Mouse (Mus musculus): ENCODE data around the gene Kif6. TPM values are rescaled to one million over a fixed set of nuclear protein-coding genes. Genes with fewer than 3 reads are reported as not detected.

The Kif6 gene
- polyA plus RNA-seq, 1 experiment = not detected

GRCm38 (mm10) chr17:49690607-49691454 is 75.9 kb downstream of the Kif6 start:
- no peak overlapping the region for H3K4me3 ChIP-seq (replicated peaks)
- TF ChIP-seq FLI1 (IDR thresholded peaks at IDR 0.05; ENCODE audit: low read length) (no peak), GATA1 (IDR thresholded peaks at IDR 0.05; ENCODE audit: borderline replicate concordance, low read length) (no peak)
- H3K36me3 ChIP-seq (replicated peaks; ENCODE audit: low read length) = no peaks in the 10 kb centered on the region
- H3K4me1 ChIP-seq = no peaks in the 10 kb centered on the region
- no peaks in the 10 kb centered on the region for H3K27me3 ChIP-seq (replicated peaks)
- H3K9me3 ChIP-seq = peaks cover 18% of the 10 kb centered on the region

- TF ChIP-seq GATA1 (IDR thresholded peaks at IDR 0.05; ENCODE audit: borderline replicate concordance, low read length) (no peak), FLI1 (IDR thresholded peaks at IDR 0.05; ENCODE audit: low read length) (no peak)
Observed at GRCm38 (mm10) chr17:49691455-49691805, 76.5 kb downstream of the Kif6 start.

GRCm38 (mm10) chr17:49693206-49693605 is 78.3 kb downstream of the Kif6 start:
- TF ChIP-seq GATA1 (IDR thresholded peaks at IDR 0.05; ENCODE audit: borderline replicate concordance, low read length) = no peak
- no peak overlapping the region for H3K4me3 ChIP-seq (replicated peaks)
- H3K27me3 ChIP-seq (replicated peaks) = no peaks in the 10 kb centered on the region
- H3K36me3 ChIP-seq (replicated peaks; ENCODE audit: low read length) = no peaks in the 10 kb centered on the region
- H3K9me3 ChIP-seq = peaks cover 17% of the 10 kb centered on the region
- H3K4me1 ChIP-seq = no peaks in the 10 kb centered on the region

More at GRCm38 (mm10) chr17:49691455-49691805, 76.5 kb downstream of the Kif6 start:
- H3K27me3 ChIP-seq (replicated peaks) = no peaks in the 10 kb centered on the region
- no peaks in the 10 kb centered on the region for H3K36me3 ChIP-seq (replicated peaks; ENCODE audit: low read length)
- no peaks in the 10 kb centered on the region for H3K4me1 ChIP-seq
- H3K4me3 ChIP-seq (replicated peaks) = no peak overlapping the region
- H3K9me3 ChIP-seq = peaks cover 16% of the 10 kb centered on the region

- H3K27me3 ChIP-seq (replicated peaks) = no peaks in the 10 kb centered on the region
- H3K4me3 ChIP-seq (replicated peaks) = no peak overlapping the region
- no peaks in the 10 kb centered on the region for H3K36me3 ChIP-seq (replicated peaks; ENCODE audit: low read length)
- TF ChIP-seq GATA1 (IDR thresholded peaks at IDR 0.05; ENCODE audit: borderline replicate concordance, low read length) (no peak), FLI1 (IDR thresholded peaks at IDR 0.05; ENCODE audit: low read length) (no peak)
- H3K4me1 ChIP-seq = no peaks in the 10 kb centered on the region
- peaks cover 15% of the 10 kb centered on the region for H3K9me3 ChIP-seq
Observed at GRCm38 (mm10) chr17:49697220-49697619, 82.3 kb downstream of the Kif6 start.

- Histone ChIP-seq H3K9me3 (peaks cover 16% of the 10 kb centered on the region; the same call in 1 of the 2 replicates), H3K36me3 (replicated peaks; ENCODE audit: low read length) (no peaks in the 10 kb centered on the region), H3K4me3 (replicated peaks) (no peak overlapping the region), H3K27me3 (replicated peaks) (no peaks in the 10 kb centered on the region), H3K4me1 (no peaks in the 10 kb centered on the region)
- TF ChIP-seq GATA1 (IDR thresholded peaks at IDR 0.05; ENCODE audit: borderline replicate concordance, low read length) = no peak
- TF ChIP-seq FLI1 (IDR thresholded peaks at IDR 0.05; ENCODE audit: low read length) = no peak
Observed at GRCm38 (mm10) chr17:49703492-49704249, 88.7 kb downstream of the Kif6 start.

GRCm38 (mm10) chr17:49709192-49709591 is 94.3 kb downstream of the Kif6 start:
- no peaks in the 10 kb centered on the region for H3K36me3 ChIP-seq (replicated peaks; ENCODE audit: low read length)
- H3K9me3 ChIP-seq = peaks cover 39% of the 10 kb centered on the region
- H3K4me3 ChIP-seq (replicated peaks) = no peak overlapping the region
- no peaks in the 10 kb centered on the region for H3K4me1 ChIP-seq
- H3K27me3 ChIP-seq (replicated peaks) = no peaks in the 10 kb centered on the region
- no peak for TF ChIP-seq FLI1 (IDR thresholded peaks at IDR 0.05; ENCODE audit: low read length)
- no peak for TF ChIP-seq GATA1 (IDR thresholded peaks at IDR 0.05; ENCODE audit: borderline replicate concordance, low read length)

GRCm38 (mm10) chr17:49710101-49710630 is 95.2 kb downstream of the Kif6 start:
- Histone ChIP-seq H3K9me3 (peaks cover 45% of the 10 kb centered on the region), H3K4me3 (replicated peaks) (no peak overlapping the region), H3K36me3 (replicated peaks; ENCODE audit: low read length) (no peaks in the 10 kb centered on the region), H3K4me1 (no peaks in the 10 kb centered on the region), H3K27me3 (replicated peaks) (no peaks in the 10 kb centered on the region)
- no peak for TF ChIP-seq FLI1 (IDR thresholded peaks at IDR 0.05; ENCODE audit: low read length)
- TF ChIP-seq GATA1 (IDR thresholded peaks at IDR 0.05; ENCODE audit: borderline replicate concordance, low read length) = no peak

GRCm38 (mm10) chr17:49726206-49726605 is 111.3 kb downstream of the Kif6 start:
- TF ChIP-seq FLI1 (IDR thresholded peaks at IDR 0.05; ENCODE audit: low read length) (no peak), GATA1 (IDR thresholded peaks at IDR 0.05; ENCODE audit: borderline replicate concordance, low read length) (no peak)
- H3K4me3 ChIP-seq (replicated peaks) = no peak overlapping the region
- no peaks in the 10 kb centered on the region for H3K36me3 ChIP-seq (replicated peaks; ENCODE audit: low read length)
- H3K27me3 ChIP-seq (replicated peaks) = no peaks in the 10 kb centered on the region
- no peaks in the 10 kb centered on the region for H3K4me1 ChIP-seq
- H3K9me3 ChIP-seq = peaks cover 54% of the 10 kb centered on the region

- H3K36me3 ChIP-seq (replicated peaks; ENCODE audit: low read length) = no peaks in the 10 kb centered on the region
- H3K9me3 ChIP-seq = peaks cover 50% of the 10 kb centered on the region
- TF ChIP-seq GATA1 (IDR thresholded peaks at IDR 0.05; ENCODE audit: borderline replicate concordance, low read length) (no peak), FLI1 (IDR thresholded peaks at IDR 0.05; ENCODE audit: low read length) (no peak)
- no peak overlapping the region for H3K4me3 ChIP-seq (replicated peaks)
- no peaks in the 10 kb centered on the region for H3K4me1 ChIP-seq
- H3K27me3 ChIP-seq (replicated peaks) = no peaks in the 10 kb centered on the region
Observed at GRCm38 (mm10) chr17:49726976-49727375, 112.0 kb downstream of the Kif6 start.

Data from megakaryocyte, embryonic 14.5 days (primary cell).